In the genomic region with DNA sequence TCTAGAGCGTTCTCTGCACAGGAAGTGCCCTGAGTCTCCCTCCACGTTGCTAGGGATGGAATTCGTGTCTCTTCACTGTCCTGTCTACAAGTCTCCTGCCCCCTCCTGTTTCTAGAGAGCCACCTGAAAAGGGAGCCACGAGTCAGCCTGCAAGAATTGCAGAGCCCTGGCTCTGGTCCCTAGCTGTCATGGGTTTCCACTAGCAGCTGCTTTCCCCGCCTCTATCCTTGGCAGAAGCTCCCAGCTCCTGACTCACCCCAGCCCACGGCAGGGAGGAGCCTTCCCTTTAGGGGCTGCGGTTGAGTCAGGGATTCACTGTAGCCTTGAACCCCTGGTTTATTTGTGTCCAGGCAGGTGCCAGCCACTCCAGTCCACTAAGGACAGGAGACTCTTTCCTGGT, we compare ENCODE assay signal across 8 mouse cellular contexts. TPM values are rescaled to one million over a fixed set of nuclear protein-coding genes. Genes with fewer than 3 reads are reported as not detected.
DNase-seq lines count a peak whose midpoint lies in the region; TF ChIP-seq lines count a peak whose summit lies in the region.

No protein-coding gene starts in this region.

- no peaks in the 10 kb centered on the region for H3K27me3 ChIP-seq in C2C12 (ENCODE audit: control insufficient read depth, insufficient read depth, insufficient read length)

- H3K36me3 ChIP-seq in C2C12 (ENCODE audit: control insufficient read depth, insufficient read depth): no peaks in the 10 kb centered on the region

- DNase-seq in cerebellum, postnatal 14 days: peak; percentile 65 to 79
- no peak for DNase-seq in cerebellum, adult 9-10 months
- peak; percentile 88 to 92 for DNase-seq in frontal cortex, postnatal 36 days (ENCODE audit: low spot score in 2 of 2)
- peak; percentile 87 to 91 for DNase-seq in layer of hippocampus, adult 2 months (ENCODE audit: low spot score in 2 of 2)
- DNase-seq in lung, postnatal 4 days: peak; percentile 62 to 76
- DNase-seq in thymus, postnatal 10 days (ENCODE audit: low spot score in 2 of 2): no peak
- DNase-seq in embryo, embryonic 10.5 days (ENCODE audit: low spot score): no peak

- no peaks in the 10 kb centered on the region for H3K79me3 ChIP-seq in C2C12 (ENCODE audit: low read depth)

- TF ChIP-seq CTCF in C2C12 (IDR thresholded peaks at IDR 0.05; ENCODE audit: control insufficient read depth, insufficient read depth, insufficient read length): no peak
- TF ChIP-seq CTCF in layer of hippocampus, adult 2 months (conservative IDR thresholded peaks at IDR 0.05): no peak

- no peak overlapping the region for H3ac ChIP-seq in C2C12 (ENCODE audit: control insufficient read depth, insufficient read length, low read depth)

- H3K27ac ChIP-seq in layer of hippocampus, adult 2 months: peak overlapping the region; percentile 83

- no peaks in the 10 kb centered on the region for H3K79me2 ChIP-seq in C2C12 (ENCODE audit: control insufficient read depth, insufficient read depth)

- no peak overlapping the region for H3K4me3 ChIP-seq in C2C12 (ENCODE audit: insufficient read depth, poor library complexity, severe bottlenecking)
- H3K4me3 ChIP-seq in layer of hippocampus, adult 2 months: peak overlapping the region; percentile 35

TF ChIP-seq in C2C12, 6 proteins besides CTCF, POLR2A, EP300 and RAD21:
- TF ChIP-seq MAX (IDR thresholded peaks at IDR 0.05) (no peak), MYOD1 (IDR thresholded peaks at IDR 0.05; ENCODE audit: control insufficient read depth, insufficient read length, low read depth) (peak; percentile 75), USF1 (IDR thresholded peaks at IDR 0.05; ENCODE audit: low read depth) (no peak), MYOG (IDR thresholded peaks at IDR 0.05; ENCODE audit: control insufficient read depth, extremely low read depth, insufficient read length) (no peak)

RNA-seq across cellular contexts. Expression of a gene that starts 15.0 kb away (rescaled TPM):
- polyA plus RNA-seq in C2C12 (2012; fragmentation: generic; extraction: Trizol): 0.25 TPM
- 10 to 100 TPM in 1 of 2 experiments, 1 to 10 TPM in 1; 9.0 to 10.3 TPM for total RNA-seq in layer of hippocampus, adult 2 months (2021)

RNA-seq across cellular contexts. Expression of a gene that starts 24.7 kb away (rescaled TPM):
- 0.54 TPM for polyA plus RNA-seq in C2C12 (2012; fragmentation: generic; extraction: Trizol)
- 1 to 10 TPM; 1.4 to 1.7 TPM for total RNA-seq in layer of hippocampus, adult 2 months (2021)

RNA-seq across cellular contexts. Expression of a gene that starts 51.6 kb away (rescaled TPM):
- polyA plus RNA-seq in C2C12 (2012; fragmentation: generic; extraction: Trizol): 6.1 TPM
- 100 to 1,000 TPM; 139 to 142 TPM for total RNA-seq in layer of hippocampus, adult 2 months (2021)

RNA-seq across cellular contexts. Expression of a gene that starts 55.3 kb away (rescaled TPM):
- polyA plus RNA-seq in C2C12 (2012; fragmentation: generic; extraction: Trizol): 3,682 TPM
- 100 to 1,000 TPM; 615 to 621 TPM for total RNA-seq in layer of hippocampus, adult 2 months (2021)

Comparison
In these comparisons a context has a peak if more than half of its experiments do, and no peak if none do; other contexts are left out.
1. DNase-seq: peak in cerebellum, postnatal 14 days (2 of 2), frontal cortex, postnatal 36 days (2 of 2), layer of hippocampus, adult 2 months (2 of 2) and lung, postnatal 4 days (2 of 2); none in cerebellum, adult 9-10 months (single experiment), thymus, postnatal 10 days (0 of 2) and embryo, embryonic 10.5 days (single experiment).